Mouse (Mus musculus) gonadal fat pad, adult 2 months (tissue): ENCODE results near the gene Gjc3. TPM values are rescaled to one million over a fixed set of nuclear protein-coding genes. Genes with fewer than 3 reads are reported as not detected.
"Not testable (repeated sequence)": the region's sequence is repeated elsewhere in the genome, so short reads cannot be mapped to it uniquely, and the experiment has no call there.

Source experiments
- DNase-seq: peaks from one replicate; pipeline ENCODE4 v3.0.0-alpha.2; 2012; ENCODE audit warnings: low read depth
- polyA plus RNA-seq: library from polyadenylated mRNA; depleted of rRNA; stranded (reverse); fragments of >200 nt; gene quantifications from 2 replicates; pipeline ENCODE4 v1.2.3, GENCODE M21; 2012; rRNA removed

The Gjc3 gene
- 0.04 and 0.05 TPM in 2 replicates for polyA plus RNA-seq

DNA sequence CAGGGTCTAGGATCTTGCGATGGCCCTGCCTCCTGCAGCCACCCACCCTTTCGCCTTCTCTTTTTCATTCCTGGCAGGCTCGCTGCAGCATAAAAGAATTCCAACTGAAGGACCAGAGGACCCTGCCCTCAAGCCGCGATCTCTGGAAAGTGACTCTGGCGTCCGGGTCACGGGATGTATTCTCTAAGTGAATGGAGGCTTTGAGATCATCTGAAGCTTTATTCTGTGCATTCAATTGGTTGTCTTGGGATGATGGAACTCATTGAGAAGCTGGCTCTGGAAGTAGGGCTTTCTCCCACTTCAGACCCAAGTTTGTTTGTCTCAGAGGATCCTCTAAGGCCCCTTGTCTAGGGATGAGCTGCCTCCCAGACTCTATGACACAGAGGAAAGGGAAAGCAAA lies at the start of gene Gjc3:
TSS of gene Gjc3 (minus strand) at position 154 of the 400 bp plus-strand sequence.
- no peak for DNase-seq

DNA sequence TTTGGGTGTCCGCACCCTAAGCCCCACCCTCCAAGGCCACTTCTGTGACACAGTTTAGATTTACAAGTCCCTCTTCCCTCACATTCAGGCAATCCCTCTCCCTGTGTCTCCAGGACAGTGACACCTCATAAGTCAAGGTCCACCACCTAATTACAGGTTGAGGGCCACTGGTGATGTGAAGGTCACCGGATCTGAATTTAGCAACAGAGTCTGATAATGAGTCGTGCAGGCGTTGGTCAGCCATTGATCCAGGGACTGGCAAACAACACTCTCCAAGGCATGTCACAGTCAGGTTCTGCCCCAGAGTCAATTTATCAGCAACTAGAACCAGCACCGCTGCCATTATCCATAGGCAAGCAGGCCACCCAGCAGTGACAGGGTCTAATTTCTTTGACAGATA lies 49.5 kb upstream of the Gjc3 start:
- DNase-seq, result no peak

DNA sequence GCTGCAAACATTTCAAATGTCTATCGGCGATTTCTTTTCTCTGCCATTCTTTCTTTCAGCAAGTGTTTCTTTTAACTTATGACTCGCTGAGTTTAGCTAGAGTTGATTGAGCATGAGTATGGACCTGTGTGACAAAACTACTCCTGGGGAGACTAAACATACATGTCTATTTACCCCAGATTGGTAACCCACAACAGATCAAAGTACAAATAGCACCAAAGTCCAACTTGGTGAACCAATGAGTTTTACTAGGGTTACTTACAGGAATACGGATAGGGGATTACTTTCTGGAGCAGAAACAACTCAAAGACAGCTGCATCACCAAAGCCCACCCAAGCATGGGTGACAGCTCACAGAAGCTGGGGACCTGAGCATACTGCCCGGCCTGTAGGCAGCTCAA lies 46.5 kb upstream of the Gjc3 start:
- DNase-seq, result no peak

DNA sequence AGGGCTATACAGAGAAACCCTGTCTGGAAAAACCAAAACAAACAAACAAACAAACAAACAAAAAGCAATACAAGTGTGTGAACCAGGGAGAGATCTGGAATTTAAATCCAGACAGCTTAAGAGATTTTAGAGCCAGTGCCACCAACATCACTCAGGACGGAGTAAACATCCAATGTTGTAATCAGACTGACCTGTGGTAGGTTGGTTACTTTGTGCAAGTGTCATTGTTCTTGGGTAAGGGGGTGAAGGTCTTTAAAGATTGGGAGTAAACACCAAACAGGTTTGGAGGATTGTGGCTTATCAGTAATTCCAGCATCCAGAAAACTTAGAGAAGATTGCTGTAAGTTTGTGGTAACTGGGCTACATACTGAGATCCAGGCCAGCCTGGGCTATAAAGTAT lies 23.5 kb upstream of the Gjc3 start:
- DNase-seq, result no peak

DNA sequence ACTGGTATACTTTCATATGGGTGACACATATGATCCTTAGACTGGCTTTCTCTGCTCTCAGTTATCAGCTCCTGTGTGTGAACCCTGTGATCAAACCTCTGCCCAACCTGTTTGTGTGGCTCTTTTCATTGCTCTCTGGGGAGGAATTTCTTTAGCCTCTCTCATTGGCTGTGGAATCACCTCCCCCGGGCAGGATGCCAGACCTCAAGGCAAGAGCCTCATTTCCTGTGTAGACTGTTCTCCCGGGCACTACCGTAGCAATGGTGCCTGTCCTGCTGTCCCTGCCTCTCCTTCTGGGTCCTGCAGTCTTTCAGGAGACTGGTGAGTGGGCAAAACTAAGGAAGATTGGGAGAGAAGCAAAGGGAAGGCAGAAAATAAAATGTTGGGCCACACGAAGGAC lies 18.4 kb upstream of the Gjc3 start, which contains the start of gene Azgp1:
TSS of gene Azgp1 (plus strand) at position 221 of the 400 bp plus-strand sequence.
- DNase-seq, result no peak

DNA sequence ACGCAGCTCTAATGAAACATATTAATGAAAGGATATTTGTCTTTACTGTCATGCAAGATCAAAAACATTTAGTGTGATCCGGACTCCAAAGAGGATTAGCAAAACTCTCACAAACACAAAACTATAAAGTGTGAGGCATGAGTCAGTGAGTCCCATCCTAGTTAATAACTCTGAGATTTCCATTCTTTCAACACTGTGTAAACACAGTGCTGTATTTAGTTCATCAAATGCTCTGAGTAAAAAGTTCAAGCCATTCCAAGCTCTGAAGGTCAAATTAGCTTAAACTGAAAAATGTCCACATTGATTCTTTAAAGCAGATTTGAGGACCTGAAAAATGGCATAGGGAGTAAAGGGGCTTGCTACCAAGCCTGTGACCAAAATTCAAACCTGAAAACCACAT lies 16.2 kb upstream of the Gjc3 start:
- no peak for DNase-seq

DNA sequence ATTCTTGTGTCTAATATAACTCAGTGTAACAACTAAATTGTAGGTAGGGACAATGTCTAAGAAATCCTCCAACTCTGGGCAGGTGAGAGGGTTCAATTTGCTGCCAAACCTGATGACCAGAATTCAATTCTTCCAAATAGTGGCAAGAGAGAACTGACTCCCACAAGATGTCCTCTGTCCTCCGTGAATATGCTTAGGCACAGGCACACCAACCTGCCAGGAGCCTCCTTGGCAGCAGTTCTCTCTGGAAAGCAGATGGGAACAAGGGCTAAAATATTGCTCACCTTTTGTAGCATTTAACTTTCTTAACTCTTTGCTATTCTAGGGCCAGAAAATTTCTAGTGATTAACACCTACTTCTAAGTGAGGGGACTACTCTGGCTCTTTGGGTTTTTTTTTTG lies 14.4 kb upstream of the Gjc3 start:
- no peak for DNase-seq

DNA sequence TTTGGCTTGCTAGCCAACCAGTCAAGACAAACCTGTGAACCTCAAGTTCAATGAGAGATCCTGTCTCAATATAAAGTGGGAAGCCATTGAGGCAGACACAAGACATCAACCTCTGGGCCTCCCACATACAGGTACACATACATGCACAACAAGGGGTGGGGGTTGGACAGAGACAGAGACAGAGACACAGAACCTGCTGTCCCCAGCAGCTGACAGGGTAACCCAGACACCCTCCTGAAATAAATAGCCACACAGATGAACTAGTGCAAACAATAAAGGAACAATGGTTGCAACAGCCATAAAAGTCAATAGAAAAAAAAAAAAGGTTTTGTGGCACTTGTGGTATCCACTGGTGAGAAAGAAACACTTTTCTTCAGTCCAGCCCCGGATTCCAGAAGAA lies 12.5 kb upstream of the Gjc3 start:
- DNase-seq, result no peak

DNA sequence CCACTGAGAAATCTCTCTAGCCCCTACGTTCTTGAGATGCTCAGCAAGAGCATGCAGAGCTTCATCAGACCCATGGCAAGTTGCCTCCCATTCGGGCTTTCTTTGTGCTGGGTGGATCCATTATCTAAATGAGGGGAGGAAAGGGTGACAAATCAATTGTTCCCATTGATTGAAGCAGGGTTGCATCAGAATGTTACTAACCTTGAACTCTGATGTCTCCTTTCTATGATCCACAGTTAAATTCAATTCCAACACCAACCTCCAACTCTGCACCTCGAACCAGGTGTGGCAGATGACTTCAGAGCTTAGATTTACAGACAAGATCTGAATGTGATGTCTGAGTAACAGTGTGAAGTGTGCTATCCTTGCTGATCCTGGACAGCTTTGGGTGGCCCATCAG lies 11.8 kb upstream of the Gjc3 start:
- DNase-seq, result no peak

DNA sequence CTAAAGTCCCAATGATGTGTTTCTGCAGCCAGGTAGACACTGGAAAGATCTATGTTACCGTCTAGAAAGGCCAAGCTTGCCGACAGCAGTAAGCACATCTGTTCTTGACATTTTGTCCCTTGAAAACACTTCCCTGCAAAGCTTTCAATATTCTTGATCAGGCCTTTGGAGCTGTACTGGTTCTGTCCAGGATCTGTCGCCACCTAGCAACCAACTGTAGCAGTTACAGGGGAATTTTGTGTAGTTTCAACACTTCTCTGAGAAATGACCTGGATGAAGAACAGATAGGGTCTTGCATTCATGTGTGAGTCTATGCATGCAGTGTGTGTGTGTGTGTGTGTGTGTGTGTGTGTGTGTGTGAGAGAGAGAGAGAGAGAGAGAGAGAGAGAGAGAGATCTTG lies 10.8 kb upstream of the Gjc3 start:
- DNase-seq, result no peak

DNA sequence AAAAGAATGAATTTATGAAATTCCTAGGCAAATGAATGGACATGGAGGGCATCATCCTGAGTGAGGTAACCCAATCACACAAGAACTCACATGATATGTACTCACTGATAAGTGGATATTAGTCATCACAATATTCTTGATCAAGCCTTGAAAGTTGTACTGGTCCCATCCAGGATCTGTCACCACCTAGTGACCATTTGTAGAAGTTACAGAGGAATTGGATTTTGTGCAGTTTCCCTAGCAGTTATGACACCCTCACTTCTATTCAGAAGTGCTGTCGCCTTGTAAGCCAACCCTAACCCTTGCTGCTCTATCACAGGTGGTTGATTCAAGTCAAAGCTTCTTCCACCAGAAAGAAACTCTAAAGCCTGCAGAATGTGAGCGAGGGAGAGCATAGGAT lies 10.3 kb upstream of the Gjc3 start:
- DNase-seq, result no peak

DNA sequence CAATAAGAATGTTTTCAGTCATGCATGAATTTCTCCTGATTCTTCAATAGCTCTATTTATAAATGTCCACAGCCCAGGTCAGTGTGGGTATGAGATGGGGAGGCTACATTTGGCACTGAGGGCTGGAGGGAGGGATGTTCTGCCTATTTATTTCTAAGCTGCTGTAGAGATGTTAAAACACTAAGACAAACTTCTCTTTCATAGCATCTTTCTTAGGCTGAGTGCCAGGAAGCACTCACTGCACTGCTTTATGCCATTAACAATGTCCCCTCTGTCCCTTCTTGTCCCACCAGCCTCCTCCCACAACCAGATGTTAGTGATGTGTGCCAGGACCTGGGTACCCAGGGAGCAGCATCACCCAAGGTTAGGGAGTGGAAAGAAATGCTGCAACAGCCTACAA lies 3.6 kb upstream of the Gjc3 start:
- DNase-seq, result no peak

DNA sequence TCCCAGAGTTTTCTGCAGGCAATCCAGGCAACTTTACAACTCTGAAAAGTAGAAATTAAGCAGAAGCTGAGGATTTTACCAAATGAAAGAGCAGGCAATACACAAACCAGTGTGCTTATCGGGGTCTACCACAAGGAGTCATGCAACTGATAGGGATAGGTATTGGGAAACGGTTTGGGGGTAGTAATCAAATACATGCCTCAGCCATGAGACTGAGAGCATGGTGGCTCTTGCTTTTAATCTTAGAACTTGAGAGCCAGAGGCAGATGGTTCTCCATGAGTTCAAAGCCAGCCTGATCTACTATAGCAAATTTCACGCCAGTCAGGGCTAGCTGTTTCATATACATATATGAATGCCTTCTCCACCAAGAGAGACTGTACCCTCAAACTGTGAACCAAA lies 6.5 kb downstream of the Gjc3 start:
- no peak for DNase-seq

DNA sequence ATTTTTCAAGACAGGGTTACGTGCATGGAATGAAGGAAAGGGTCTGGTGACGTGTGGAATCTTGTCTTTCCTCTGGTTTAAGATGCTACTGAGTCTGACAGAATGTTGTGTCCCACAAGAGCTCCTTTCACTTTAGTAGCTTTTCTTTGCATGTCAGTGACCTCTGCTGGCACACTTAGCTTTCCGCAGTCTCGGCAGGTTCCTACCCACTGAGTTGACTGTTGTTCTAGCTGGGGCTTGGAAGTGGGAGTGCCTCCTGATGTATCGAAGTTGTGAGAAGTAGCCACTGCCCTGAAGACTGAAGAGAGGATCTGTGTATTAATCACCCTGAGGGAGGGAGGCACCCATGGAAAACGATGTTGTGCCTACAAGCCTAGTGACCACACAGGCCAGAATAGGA lies 11.7 kb downstream of the Gjc3 start:
- no peak for DNase-seq

DNA sequence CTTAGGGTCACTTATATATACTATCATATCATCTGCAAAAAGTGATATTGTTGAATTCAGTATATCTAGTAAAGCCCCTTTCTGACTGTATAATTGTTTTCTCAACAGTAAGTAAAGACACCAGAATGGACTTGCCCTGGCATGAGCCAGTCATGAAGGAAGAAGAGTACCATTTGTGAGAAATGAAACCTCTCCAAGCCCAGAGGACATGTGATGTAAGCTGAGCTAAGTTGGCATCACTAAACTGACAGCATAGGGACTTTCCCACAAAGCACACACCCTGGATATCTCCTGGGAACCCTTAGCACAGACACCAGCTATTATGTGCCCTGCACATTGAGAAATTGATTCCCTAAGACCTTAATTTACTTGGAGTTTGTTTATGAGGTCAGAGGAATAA lies 15.6 kb downstream of the Gjc3 start:
- DNase-seq, result peak; percentile 61

DNA sequence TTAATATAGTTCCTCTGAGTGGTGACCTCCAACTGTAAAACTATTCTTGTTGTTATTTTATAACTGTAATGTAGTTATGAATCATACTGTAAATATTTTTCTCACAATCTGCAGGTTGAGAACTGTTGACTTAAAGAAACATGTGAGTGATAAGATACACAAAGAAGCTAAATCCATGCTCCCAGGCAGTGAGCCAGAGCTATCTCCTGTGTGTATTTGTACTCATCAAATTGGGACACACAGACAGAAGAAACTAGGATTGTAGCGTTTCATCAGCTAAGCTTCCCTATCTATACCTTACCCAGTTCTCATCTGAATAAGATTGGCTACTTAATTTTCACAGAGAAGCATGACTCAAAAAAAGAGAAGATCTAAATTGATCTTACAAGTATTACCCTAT lies 19.8 kb downstream of the Gjc3 start:
- no peak for DNase-seq

DNA sequence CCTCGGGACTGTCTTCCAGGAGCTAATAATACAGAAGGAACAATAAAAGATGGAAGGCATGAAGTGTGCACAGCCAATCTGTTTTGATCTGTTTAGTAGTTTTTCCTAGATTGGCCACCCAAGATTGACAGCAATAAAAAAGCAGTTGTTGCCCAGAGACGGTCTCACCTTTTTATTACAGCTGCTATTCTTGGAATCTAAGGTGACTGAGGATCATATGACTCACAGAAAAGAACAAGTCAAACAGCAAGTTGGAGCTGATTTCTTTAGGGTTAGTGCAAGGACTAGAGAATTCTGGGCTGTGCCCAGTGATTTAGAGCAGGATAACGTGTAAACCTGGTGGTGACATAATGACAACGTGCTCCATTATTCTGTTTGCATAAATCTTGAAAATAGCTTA lies 21.9 kb downstream of the Gjc3 start:
- DNase-seq, result no peak

DNA sequence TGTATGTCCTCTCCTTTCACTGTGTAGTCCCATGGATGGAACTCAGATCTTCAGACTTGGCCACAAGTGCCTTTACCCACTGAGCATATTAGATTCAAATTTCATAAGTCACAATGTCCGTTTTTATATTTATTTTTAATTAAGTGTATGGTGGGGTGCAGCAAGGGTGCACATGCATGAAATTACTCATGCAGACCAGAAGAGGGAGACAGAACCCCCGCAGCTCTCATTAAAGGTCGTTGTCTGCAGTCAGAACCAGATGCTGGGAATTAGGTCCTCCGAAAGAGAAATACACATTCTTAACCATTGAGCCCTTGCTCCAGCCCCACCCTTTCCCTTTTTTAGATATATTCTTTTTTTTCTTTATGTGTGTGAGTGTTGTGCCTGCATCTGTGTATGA lies 25.7 kb downstream of the Gjc3 start:
- no peak for DNase-seq

DNA sequence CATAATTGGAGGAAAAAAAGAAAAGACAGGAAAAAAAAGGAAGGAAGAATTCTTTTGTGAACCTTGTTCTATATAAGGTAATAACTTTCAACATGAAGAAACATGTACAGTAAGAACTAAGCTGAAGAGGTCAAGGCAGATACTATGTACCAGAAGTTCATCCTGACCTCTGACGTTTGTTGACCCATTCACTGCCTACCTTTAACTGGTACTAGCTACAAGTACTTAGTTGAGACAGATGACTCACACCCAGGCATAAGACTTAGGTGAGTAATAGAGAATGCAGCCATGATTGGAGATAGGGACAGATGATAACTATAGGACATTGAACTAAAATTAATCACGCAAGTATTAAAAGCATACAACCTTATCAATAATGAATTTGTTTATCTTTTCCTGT lies 26.4 kb downstream of the Gjc3 start:
- no peak for DNase-seq

DNA sequence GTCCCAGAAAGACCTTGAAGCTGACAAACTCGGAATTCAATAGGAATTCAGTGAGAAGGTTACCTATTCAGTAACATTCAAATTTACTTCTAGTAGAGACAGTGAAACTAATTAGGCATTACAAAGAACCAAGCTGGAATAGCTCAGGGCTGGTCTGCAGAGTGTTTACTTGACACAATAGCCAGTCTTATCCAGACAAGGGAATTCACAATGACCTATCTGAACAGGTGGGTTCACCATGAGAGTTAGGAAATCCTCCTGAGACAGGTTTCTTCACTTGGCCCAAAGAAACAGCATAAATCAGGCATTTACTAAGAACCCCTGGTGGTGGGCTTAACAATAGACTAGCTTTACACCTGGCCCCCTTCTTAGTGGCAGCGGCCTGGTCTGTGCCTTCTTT lies 29.0 kb downstream of the Gjc3 start:
- DNase-seq, result not testable (repeated sequence)

DNA sequence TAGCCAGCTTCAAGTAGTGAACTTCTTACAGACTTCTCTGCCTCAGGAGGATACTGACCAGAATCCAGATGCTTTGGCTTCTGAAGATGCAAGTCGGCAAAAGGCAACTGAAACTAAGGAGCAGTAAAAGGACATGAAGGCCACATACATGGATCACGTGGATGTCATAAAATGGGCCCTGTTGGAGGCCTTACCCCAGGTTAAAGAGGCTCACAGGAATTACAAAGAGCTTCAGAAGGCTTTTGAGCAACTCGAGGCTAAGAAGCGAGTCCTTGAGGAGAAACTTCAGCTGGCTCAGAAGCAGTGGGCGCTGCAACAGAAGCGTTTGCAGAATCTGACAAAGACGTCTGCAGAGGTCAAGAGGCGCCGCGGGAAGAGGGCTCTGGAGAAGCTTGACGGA lies 34.5 kb downstream of the Gjc3 start:
- DNase-seq, result no peak

DNA sequence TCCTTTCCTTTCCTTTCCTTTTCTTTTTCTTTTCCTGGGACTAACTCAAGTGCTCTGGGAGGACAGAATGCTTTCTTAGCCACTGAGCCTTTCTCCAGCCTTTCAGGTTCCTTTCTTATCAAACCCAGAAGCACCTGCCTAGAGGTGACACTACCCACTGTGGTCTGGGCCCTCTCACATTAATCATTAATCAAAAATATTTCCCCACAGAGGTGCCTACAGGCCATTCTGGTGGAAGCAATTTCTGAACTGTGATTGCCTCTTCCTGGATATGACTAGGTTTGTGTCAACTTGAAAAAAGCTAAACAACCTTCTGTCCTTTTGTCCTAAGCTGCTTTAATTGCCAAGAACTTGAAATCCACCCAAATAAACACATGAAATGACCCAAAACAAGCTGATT lies 40.7 kb downstream of the Gjc3 start:
- no peak for DNase-seq

DNA sequence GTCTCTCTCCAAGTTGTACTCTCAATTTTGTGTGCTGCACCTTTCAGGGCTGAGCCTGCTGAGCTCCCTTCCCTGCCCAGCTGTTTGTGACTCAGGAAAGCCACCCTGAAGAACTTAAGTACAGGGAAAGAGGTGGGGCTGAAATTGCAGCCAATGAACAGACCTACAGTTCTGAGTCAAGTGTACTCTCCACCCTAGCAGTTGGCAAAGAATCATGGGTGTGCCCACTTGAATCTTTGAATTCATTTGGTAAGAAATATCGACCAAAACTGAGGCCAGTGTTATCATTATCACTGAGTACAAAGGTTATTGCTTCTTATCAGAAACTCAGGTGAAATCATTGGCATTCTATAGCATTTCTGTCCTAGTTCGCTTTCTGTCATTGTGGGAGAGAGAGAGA lies 41.4 kb downstream of the Gjc3 start, which contains the start of gene Cyp3a13:
TSS of gene Cyp3a13 (minus strand) at position 88 of the 400 bp plus-strand sequence.
- no peak for DNase-seq

DNA sequence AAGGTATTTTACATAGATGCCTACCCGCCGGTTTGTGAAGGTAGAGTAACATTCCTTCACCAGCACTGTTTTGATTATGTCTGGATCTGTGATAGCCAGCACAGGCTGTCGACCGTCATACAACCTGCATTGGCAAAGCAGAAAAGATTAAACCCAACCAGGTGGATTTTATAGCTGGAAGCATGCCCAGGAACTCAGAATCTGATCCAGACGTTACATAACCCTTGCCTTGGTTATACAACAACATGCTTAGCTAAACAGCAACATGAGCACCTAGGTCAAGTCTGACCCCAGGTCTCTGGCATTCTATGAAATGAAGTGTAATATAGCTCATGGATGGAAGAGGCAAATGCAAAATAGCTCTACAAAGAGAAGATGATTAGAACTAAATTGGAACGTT lies 47.3 kb downstream of the Gjc3 start:
- no peak for DNase-seq

DNA sequence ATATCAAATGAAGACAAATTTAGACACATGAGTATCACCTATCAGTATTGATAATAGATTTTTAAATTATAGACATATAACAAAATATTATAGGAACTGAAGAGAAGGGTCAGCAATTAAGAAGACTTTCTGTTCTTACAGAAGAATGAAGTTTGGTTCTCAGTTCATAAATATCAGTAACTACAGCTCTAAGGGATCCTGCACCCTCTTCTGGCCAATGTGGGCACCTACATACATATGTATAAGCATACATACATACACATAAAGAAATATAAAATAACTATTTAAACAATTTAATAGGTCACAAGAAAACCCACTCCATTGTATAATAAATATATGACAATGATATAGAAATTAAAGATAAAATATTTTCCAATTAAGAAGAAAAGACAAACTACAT lies 48.4 kb downstream of the Gjc3 start:
- DNase-seq, result no peak
